Mouse (Mus musculus): Measurements from ENCODE around the gene Tcf20. TPM values are rescaled to one million over a fixed set of nuclear protein-coding genes. Genes with fewer than 3 reads are reported as not detected.

The Tcf20 gene
- polyA plus RNA-seq, 1 experiment from 2014 or later = 4.0 TPM

DNA sequence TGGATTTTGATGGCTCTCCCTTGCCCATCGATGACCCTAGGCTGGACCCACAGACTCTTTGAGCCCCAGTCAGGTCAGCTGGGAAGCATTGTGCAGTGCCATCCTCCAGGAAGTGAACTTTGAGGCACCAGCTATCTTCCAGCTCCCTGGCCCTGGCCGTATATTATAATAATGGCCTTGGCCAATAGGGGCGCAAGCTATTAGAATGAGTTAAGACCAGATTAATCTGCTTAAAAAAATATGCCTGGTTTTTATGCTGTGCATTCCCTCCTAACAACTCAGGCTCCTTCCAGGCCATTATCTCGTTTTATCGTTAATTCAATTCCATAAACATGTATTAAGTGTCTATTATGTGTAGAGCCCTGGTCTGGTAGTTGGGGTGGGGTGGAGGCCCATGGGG, 56.2 kb downstream of the Tcf20 start:
- Histone ChIP-seq H3K4me2 (no peak overlapping the region), H3K4me1 (0 out of 2 replicates have a peak, but pooled peaks cover 5% of the 10 kb centered on the region), H3K27ac (no peak overlapping the region), H3K27me3 (replicated peaks) (peaks cover 65% of the 10 kb centered on the region), H3K36me3 (no peaks in the 10 kb centered on the region), H3K9me3 (replicated peaks) (no peaks in the 10 kb centered on the region), H3K9ac (no peak overlapping the region), H3K4me3 (no peak overlapping the region)
- no peak for ATAC-seq
- 66% methylated on average over 5 of the region's 5 CpGs for WGBS (ENCODE audit: insufficient replicate concordance)

DNA sequence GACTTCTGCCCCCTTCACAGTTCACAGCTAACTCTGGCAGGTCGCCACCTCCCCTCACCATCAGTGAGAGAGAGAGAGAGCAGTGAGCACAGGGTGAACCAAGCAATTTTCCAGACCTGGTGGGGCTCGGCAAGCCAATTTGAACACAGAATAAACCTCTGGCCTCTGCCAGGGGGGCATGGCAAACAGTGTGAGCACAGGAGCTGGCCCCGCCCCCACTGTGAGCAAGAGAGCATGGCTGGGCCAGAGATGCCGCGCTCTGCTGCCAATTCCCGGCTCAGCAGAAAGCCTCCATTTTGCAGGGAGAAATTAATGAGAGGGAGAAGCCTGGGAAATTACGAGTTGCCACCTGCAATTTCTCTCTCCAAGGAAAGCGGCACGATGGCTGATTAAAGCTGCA, 58.1 kb downstream of the Tcf20 start:
- Histone ChIP-seq H3K27me3 (replicated peaks) (peaks cover 82% of the 10 kb centered on the region), H3K4me1 (0 out of 2 replicates have a peak, but pooled peaks cover 10% of the 10 kb centered on the region), H3K9ac (no peak overlapping the region), H3K9me3 (replicated peaks) (no peaks in the 10 kb centered on the region), H3K36me3 (no peaks in the 10 kb centered on the region), H3K27ac (no peak overlapping the region), H3K4me2 (no peak overlapping the region), H3K4me3 (no peak overlapping the region)
- WGBS (ENCODE audit: insufficient replicate concordance) = 35% methylated on average over 9 of the region's 9 CpGs
- no peak for ATAC-seq

DNA sequence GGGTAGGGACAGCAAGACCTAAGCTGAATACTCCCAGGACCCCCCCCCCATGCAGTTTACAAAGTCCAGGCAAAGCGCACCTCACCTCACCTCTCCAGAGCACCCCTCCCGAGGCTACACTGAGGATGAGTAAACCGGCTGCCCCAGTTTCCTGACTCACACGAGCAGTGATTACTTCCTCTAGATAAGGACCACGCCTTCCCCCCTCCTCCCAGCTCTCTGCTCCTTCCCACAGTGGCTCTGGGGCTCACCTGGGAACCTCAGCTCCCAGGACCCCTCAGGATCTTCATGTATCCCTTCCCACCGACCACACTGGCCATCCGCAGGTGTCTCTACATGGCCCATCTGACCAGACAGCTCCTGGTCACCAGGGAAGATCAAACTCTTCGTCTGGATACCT, 58.8 kb downstream of the Tcf20 start:
- 0 out of 2 replicates have a peak, but pooled peaks cover 17% of the 10 kb centered on the region for H3K4me1 ChIP-seq
- H3K27ac ChIP-seq = no peak overlapping the region
- H3K9ac ChIP-seq = no peak overlapping the region
- no peak for ATAC-seq
- H3K4me2 ChIP-seq = no peak overlapping the region
- H3K27me3 ChIP-seq (replicated peaks) = peaks cover 87% of the 10 kb centered on the region
- H3K36me3 ChIP-seq = no peaks in the 10 kb centered on the region
- H3K9me3 ChIP-seq (replicated peaks) = no peaks in the 10 kb centered on the region
- WGBS (ENCODE audit: insufficient replicate concordance) = 21% methylated on average over 8 of the region's 8 CpGs
- H3K4me3 ChIP-seq = no peak overlapping the region

DNA sequence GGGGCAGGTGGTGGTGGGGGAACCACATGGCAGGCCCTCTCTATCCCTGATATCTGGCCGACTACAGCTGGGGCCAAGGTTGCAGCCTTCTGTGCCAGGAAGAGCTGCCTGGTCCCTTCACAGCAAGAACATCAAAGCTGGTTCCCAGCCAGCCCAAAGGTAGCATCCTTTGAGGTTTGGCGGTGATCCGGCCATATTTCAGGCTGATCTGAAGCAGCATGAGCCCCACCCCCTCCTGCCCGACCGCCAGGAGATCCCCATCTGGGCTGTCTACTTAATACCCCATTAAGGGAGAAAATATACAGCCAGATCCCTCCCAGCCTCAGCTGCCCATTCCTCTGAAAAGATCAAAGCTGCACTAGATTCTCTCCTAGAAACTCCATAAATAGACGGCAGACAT, 59.6 kb downstream of the Tcf20 start:
- Histone ChIP-seq H3K27me3 (replicated peaks) (peaks cover 91% of the 10 kb centered on the region), H3K9me3 (replicated peaks) (no peaks in the 10 kb centered on the region), H3K4me2 (no peak overlapping the region), H3K4me1 (0 out of 2 replicates have a peak, but pooled peaks cover 14% of the 10 kb centered on the region), H3K9ac (no peak overlapping the region), H3K27ac (no peak overlapping the region), H3K36me3 (no peaks in the 10 kb centered on the region), H3K4me3 (no peak overlapping the region)
- no peak for ATAC-seq
- 17% methylated on average over 6 of the region's 6 CpGs for WGBS (ENCODE audit: insufficient replicate concordance)

DNA sequence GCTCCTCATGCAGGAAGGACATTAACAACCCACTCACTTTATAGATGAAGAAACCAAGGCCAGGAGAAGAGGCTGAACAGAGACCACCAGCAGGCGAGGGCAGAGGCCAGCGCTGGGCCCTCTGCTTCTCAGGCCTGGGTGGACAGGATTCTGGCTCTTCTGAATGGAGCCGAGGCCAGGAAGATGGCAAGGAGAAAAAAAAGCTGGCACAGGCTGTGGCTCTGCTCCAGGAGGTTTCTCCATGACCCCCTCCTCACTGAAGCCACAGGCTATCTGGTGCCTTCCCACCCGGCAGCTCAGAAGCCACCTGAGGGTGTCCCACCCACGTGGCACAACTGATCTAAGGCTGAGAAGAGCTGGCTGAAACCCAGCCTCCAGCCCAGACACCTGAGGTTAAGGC, 60.6 kb downstream of the Tcf20 start:
- Histone ChIP-seq H3K27ac (no peak overlapping the region), H3K9me3 (replicated peaks) (no peaks in the 10 kb centered on the region), H3K4me1 (peaks cover 18% of the 10 kb centered on the region), H3K4me3 (no peak overlapping the region), H3K36me3 (no peaks in the 10 kb centered on the region), H3K27me3 (replicated peaks) (peaks cover 93% of the 10 kb centered on the region), H3K4me2 (no peak overlapping the region), H3K9ac (no peak overlapping the region)
- 62% methylated on average over 5 of the region's 5 CpGs for WGBS (ENCODE audit: insufficient replicate concordance)
- ATAC-seq = no peak

DNA sequence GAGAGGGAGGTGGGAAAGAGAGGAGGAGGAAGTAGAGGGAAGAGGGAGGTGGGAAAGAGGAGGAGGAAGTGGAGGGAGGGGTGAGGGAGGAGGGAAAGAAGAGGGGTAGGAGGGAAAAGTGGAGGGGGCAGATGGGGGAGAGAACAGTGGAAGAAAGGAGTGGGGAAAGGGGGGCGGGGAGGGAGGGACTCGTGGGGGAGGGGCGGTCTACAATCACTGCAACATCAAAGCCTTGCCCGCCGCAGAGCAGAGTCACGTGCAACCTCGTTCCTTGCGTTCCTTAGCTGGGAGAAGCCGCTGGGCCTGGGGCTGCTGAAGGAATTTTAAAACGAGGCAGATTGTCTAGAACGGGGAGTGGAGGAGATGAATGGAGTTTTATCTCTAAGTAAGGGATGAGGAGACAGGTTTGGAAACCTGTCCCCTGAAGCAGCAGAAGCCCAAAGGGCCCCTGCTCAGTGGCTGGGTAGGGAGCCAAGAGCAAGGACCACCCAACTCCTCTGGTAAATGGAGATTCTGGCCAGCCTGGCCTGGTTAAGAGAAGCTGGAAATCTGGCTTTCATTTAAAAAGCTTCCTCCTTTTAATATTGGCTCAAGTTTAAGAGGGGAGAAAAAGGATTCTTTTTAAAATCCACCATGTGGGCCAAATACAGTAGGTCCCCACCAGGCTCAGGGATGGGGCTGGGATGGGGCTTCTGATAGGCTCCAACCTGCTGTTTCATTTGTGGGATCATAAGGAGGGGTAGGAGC, 62.8 kb downstream of the Tcf20 start:
- Histone ChIP-seq H3K36me3 (no peaks in the 10 kb centered on the region), H3K4me3 (no peak overlapping the region), H3K27ac (no peak overlapping the region), H3K9me3 (replicated peaks) (no peaks in the 10 kb centered on the region), H3K4me1 (peaks cover 33% of the 10 kb centered on the region), H3K9ac (no peak overlapping the region), H3K4me2 (no peak overlapping the region), H3K27me3 (replicated peaks) (peaks cover 88% of the 10 kb centered on the region)
- WGBS (ENCODE audit: insufficient replicate concordance) = under 1% methylated on average over 10 of the region's 11 CpGs
- no peak for ATAC-seq

DNA sequence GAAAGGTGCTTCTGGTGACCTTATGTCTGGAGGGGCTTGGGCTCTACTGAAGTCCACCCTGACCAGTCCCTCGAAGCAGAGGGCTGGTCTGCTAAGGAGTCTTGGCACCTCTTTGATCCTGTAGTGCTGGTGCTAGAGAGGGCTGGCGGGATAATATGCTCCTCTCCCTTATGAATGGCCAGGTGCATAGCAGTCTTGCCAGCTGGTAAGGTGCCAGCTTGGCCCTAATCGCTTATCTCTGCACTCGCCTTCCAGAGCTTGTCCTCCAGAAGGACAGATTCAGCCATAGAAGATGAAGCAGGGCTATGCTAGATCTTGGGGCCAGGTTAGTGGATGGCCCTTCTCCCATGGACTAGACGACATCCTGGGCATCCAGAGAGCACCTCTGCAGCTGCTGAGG, 64.1 kb downstream of the Tcf20 start:
- ATAC-seq = no peak

DNA sequence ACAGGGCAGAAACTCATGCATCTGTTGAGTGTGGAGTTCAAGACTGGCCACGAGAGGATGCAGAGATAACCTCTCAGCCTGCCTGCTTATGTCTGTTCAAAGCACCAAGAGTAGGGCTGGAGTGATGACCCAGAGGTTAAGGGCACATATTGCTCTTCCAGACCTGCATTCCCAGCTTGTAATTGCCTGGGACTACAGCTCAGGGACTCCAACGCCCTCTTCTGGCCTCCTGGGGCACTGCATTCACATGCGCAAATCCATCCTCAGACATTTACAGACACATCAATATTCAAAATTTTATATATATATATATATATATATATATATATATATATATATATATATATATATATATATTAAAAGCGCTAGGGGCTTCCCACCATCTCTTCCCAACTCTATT, 64.9 kb downstream of the Tcf20 start:
- 42% methylated on average over 4 of the region's 4 CpGs for WGBS (ENCODE audit: insufficient replicate concordance)
- H3K4me2 ChIP-seq = no peak overlapping the region
- H3K9me3 ChIP-seq (replicated peaks) = no peaks in the 10 kb centered on the region
- ATAC-seq = no peak
- H3K27ac ChIP-seq = no peak overlapping the region
- no peak overlapping the region for H3K4me3 ChIP-seq
- H3K4me1 ChIP-seq = peaks cover 33% of the 10 kb centered on the region
- H3K9ac ChIP-seq = no peak overlapping the region
- peaks cover 88% of the 10 kb centered on the region for H3K27me3 ChIP-seq (replicated peaks)
- no peaks in the 10 kb centered on the region for H3K36me3 ChIP-seq

More for the DNA sequence above, 64.1 kb downstream of the Tcf20 start:
- peaks cover 88% of the 10 kb centered on the region for H3K27me3 ChIP-seq (replicated peaks)
- H3K27ac ChIP-seq = no peak overlapping the region
- no peak overlapping the region for H3K9ac ChIP-seq
- H3K4me1 ChIP-seq = peaks cover 33% of the 10 kb centered on the region
- H3K4me3 ChIP-seq = no peak overlapping the region
- WGBS (ENCODE audit: insufficient replicate concordance) = 49% methylated on average over 5 of the region's 5 CpGs
- no peaks in the 10 kb centered on the region for H3K9me3 ChIP-seq (replicated peaks)
- no peak overlapping the region for H3K4me2 ChIP-seq
- no peaks in the 10 kb centered on the region for H3K36me3 ChIP-seq

DNA sequence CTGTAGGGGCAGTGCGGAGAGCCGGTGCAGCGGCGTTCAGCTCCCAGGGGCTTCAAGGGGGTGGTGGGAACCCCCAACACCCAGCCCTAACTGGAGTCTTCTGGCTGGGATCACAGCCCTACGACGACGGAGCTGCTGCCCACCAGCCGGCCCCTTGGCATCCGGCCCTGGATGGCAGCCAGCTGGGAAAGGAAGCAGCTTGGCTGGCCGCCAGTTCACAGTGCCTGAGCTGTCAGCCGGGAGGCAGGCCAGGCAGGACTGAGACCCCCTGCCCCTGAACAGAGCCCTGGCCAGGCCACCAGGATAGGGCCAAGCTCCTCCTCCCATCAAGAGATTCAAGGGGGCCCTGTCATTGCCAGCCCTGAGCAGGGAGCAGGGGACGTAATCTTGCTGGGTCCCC, 65.6 kb downstream of the Tcf20 start:
- 52% methylated on average over 12 of the region's 12 CpGs for WGBS (ENCODE audit: insufficient replicate concordance)
- Histone ChIP-seq H3K9me3 (replicated peaks) (no peaks in the 10 kb centered on the region), H3K9ac (no peak overlapping the region), H3K4me2 (no peak overlapping the region), H3K27ac (no peak overlapping the region), H3K4me1 (peaks cover 33% of the 10 kb centered on the region), H3K27me3 (replicated peaks) (peaks cover 88% of the 10 kb centered on the region), H3K36me3 (no peaks in the 10 kb centered on the region), H3K4me3 (no peak overlapping the region)
- peak; percentile 40; the same call in 1 of the 2 replicates for ATAC-seq

DNA sequence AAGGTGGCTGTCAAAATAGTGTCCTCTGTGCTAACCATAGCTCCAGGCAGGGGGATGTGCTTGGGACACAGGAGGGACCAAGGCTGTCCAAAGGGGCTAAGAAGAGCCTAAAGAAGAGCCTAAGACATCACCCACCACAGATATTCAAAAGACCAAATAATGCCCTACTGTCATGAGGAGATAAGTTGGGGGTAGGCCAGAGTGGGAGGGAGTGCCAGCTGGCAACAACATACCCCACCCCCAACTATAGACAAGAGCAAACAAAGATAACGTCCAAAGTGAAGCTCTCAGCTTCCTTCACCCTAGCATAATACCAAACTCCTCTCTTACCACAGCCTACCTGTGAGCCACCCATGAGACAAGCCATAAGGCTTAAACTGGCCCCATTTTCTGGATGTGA, 66.1 kb downstream of the Tcf20 start:
- Histone ChIP-seq H3K4me3 (no peak overlapping the region), H3K27me3 (replicated peaks) (peaks cover 88% of the 10 kb centered on the region), H3K4me2 (no peak overlapping the region), H3K36me3 (no peaks in the 10 kb centered on the region), H3K9ac (no peak overlapping the region), H3K27ac (no peak overlapping the region), H3K9me3 (replicated peaks) (no peaks in the 10 kb centered on the region), H3K4me1 (peaks cover 33% of the 10 kb centered on the region)
- no peak for ATAC-seq
- WGBS (ENCODE audit: insufficient replicate concordance) = 23% methylated on average over 1 of the region's 1 CpGs

DNA sequence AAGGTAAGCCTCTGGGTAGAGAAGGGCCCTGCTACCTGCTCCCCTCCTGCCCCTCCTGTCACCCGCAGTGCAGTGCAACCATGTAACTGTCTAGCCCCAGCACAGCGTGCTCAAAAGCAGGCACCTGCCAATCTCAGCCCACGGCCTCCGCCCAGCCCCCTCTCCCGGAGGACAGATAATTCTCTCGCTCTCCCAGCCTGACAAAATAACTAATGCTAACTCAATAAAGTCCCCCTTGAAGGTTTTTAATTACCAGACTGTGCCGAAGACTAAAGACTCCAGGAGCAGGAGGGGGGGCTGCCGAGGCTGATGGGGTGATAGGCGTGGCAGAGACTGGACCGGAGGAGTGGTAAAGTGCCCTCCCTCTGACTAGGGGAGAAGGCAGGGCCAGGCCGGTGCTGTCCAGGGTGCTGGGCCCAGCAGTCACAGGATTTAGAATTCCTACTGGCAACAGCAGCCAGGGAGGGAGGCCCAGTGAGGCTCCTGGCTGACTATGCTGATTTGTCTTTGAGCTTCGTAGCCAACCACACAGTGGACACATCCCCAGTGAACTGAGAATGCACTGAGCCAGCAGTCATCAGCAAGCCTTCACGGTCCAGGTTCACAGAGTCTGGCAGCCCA, 66.7 kb downstream of the Tcf20 start:
- H3K4me2 ChIP-seq = peak overlapping the region; percentile 44
- H3K4me1 ChIP-seq = peaks cover 33% of the 10 kb centered on the region
- peaks cover 88% of the 10 kb centered on the region for H3K27me3 ChIP-seq (replicated peaks)
- H3K27ac ChIP-seq = no peak overlapping the region
- H3K9ac ChIP-seq = no peak overlapping the region
- no peak overlapping the region; the same call in 1 of the 2 replicates for H3K4me3 ChIP-seq
- no peaks in the 10 kb centered on the region for H3K36me3 ChIP-seq
- WGBS (ENCODE audit: insufficient replicate concordance) = 11% methylated on average over 13 of the region's 13 CpGs
- no peaks in the 10 kb centered on the region for H3K9me3 ChIP-seq (replicated peaks)
- ATAC-seq = no peak

DNA sequence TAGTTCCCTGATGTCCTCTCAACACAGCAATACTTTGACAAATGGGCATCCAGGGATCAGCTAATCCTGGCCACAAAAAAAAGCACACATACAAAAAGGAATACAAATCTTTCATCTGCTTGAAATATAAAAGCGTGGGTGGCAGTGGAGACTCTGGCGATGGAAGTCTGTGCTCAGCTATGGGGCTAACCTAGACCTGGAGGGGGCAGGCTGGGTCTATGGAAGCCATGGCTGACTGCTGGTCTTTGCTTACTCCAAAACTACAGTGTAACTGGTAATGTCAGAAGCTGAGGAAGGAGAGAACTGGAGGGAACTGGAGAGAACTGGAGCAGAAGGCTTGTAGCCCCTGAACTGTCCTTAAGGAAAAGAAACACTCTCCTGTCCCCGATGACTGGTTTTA, 69.7 kb downstream of the Tcf20 start:
- H3K9me3 ChIP-seq (replicated peaks) = no peaks in the 10 kb centered on the region
- no peak overlapping the region for H3K27ac ChIP-seq
- H3K27me3 ChIP-seq (replicated peaks) = peaks cover 84% of the 10 kb centered on the region
- no peak overlapping the region for H3K4me3 ChIP-seq
- no peak for ATAC-seq
- 61% methylated on average over 3 of the region's 3 CpGs for WGBS (ENCODE audit: insufficient replicate concordance)
- no peak overlapping the region for H3K4me2 ChIP-seq
- H3K36me3 ChIP-seq = no peaks in the 10 kb centered on the region
- peaks cover 27% of the 10 kb centered on the region for H3K4me1 ChIP-seq
- H3K9ac ChIP-seq = no peak overlapping the region
